Mouse (Mus musculus) c-Kit-positive CD71-negative TER-119-negative erythroid progenitor cells, embryonic 14.5 days (primary cell): ENCODE measurements around the gene Cfap161.

Experiments used
- DNase-seq: peaks from one replicate; pipeline ENCODE4 v3.0.0-alpha.2; 2013; ENCODE audit warnings: low read depth

Cfap161 gene

DNA sequence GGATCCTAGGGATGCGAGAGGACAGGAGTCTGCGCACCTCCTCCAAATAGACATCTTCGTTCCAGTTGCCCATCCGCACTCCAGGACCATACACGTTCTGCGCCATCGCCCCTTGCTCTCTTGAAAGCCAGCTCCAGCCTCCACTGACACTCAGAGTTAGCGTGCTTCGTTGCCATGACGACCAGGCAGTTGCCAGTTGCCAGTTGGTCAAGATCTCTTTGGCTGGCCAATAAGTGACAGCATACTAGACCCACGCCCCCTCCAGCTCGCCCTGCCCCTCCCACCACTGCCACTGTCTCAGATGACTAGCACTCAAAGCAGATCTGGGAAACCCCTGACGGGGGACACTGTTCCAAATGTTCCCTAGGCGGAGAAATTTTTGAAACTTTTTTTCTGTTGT is at the start of gene Cfap161:
Gene Cfap161 (minus strand): TSS at position 176 of the 400 bp plus-strand sequence.
- peak; percentile 46 for DNase-seq

DNA sequence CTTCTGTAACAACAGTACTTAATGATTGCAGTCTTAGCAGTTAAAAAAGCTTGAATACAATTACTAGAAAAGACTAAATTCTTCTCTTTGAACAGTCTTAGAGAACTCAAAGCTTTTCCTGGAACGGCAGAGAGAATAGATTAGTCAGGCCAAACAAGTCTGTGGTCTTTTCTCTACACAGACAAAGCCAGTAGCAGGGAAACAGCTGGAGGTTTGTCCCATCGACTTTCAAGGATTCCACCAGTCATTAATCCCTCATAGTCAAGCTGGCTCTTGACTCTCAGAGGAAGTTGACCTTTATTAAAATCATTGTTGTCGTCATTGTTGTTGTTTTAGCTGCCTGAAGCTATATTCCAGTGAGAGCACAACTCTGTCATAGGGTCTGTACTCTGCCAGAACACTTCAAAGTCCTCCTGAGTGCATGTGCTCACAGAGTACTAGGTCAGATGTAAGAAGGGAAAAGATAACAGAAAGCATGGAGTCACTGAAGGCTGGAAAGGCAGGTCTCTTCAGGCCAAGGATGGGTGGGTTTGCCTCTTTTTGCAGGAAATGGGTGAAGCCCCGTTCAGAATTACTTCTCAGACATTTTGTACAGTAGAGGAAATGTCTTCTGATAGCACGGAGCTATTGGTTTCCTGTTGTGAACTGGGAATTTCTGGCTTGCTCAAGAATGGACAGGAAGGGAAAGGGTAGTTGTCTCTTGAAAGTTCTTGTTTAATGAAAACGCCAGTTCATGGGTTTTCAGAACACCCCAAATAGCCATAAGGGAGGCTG is 48.0 kb upstream of the Cfap161 start:
- DNase-seq: no peak

DNA sequence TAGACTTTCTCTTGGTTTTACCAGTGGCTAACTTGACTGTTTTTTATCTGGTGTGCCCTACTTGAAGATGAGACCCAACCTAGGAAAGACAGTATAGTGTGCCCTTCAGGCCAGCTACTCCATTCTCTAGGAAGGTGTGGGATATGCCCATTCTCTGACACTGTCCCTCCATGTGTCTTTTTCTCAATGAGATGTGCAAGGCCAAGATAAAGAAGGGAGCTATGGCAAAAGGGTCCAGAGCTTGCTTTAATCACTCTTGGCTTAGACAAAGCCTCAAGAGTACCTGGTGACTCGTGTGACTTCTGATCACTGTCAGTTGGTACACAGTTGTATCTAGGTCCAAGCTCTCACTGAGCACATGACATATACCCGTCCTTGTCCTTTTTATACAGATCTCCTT is 45.4 kb upstream of the Cfap161 start:
- no peak for DNase-seq

DNA sequence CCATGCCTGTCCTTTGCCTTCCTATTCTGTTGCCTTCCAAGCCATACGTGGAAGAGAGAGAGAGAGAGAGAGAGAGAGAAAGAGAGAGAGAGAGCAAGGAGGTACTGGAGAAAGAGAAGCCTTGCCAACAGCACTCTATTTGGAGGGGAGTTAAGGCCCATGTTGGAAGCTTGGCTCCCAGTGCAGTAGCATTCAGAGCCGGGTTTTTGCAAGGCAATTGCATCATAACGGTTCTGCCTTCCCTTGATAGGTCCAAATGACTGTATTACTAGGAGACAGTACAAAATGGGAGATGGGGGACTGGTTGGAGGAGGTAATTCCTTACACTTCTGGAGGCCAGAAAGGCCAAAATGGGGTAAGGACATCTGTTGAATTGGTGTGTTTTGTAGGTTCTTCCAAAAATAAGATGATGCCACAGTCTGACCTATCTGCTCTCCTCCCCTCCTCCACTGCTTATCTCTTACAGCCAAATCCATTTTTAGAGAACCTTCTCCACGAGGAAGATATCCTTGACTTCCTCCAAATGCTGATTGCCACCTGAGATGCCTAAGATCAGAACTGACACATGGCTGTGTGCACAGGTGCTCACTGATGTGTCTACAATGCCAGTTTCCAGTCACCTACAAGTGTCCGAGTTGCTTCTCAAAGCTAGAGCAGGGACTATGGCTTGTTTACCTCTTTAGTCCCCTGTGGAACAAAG is 44.0 kb upstream of the Cfap161 start:
- DNase-seq: no peak

GRCm38 (mm10) chr7:83829355-83829754 is 34.7 kb upstream of the Cfap161 start:
- DNase-seq: no peak

GRCm38 (mm10) chr7:83827402-83828076 is 32.9 kb upstream of the Cfap161 start:
- no peak for DNase-seq

GRCm38 (mm10) chr7:83826808-83827207 is 32.1 kb upstream of the Cfap161 start:
- no peak for DNase-seq

GRCm38 (mm10) chr7:83821951-83822350 is 27.3 kb upstream of the Cfap161 start:
- no peak for DNase-seq

- DNase-seq: no peak
Measured at GRCm38 (mm10) chr7:83816886-83817285, 22.2 kb upstream of the Cfap161 start.

DNA sequence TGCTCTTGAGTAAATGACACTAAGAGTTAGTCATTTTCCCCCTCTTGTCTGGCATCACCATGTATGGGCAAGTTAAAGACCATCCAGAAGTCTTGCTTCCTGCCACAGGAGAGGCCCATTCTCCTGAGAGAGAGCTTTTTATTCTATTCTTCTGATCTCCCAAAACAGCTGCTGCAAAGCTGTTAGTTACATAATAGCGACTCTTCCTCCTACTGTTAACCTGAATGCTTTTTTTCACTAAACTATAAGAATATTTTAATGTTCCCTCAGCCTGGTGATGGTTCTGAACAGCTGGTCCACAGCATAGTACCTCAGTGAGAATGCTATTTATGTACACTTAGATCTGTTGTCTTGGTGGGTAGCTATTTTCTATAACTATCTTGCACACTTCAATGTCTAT is 21.0 kb upstream of the Cfap161 start:
- DNase-seq: no peak

GRCm38 (mm10) chr7:83813993-83814392 is 19.3 kb upstream of the Cfap161 start:
- no peak for DNase-seq

GRCm38 (mm10) chr7:83813465-83813864 is 18.8 kb upstream of the Cfap161 start:
- DNase-seq: no peak

- DNase-seq: no peak
Measured at GRCm38 (mm10) chr7:83813016-83813415, 18.3 kb upstream of the Cfap161 start.

DNA sequence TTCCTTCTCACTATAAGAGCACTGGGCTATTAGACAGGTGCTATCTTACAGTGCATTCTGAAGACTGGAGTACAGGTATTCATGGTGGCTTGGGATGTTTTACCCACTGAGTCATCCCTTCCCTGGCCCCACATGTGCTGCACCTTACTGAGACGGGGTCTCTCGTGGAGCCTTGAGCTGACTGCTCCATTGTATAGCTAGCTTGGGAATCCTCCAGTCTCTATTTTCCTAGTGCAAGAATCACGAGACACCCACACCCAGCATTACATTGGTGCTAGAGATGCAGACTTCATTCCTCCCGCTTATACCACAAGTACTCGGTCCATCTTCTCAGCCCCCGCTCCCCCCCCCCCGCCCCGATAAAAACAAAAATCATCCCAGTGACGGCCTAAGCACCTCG is 17.9 kb upstream of the Cfap161 start:
- DNase-seq: no peak

DNA sequence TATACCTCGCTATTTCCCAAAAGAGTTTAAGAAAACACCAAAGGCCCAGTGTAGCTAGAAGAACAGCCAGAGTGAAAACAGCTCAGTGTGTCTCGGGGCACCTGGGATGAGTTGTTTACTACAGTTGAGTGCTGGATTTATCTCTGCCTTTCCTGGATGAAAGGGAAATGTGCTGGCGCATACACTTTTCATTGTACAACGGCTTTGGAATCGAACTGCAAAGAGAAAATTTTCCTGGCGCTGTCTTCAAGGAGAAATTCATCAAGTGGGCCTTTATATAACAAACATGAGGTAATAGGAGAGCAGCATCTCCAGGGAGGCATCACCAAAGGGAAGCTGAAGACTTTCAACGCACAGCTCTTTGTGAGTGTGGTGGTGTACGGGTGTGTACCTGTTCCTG is 17.2 kb upstream of the Cfap161 start:
- no peak for DNase-seq

DNA sequence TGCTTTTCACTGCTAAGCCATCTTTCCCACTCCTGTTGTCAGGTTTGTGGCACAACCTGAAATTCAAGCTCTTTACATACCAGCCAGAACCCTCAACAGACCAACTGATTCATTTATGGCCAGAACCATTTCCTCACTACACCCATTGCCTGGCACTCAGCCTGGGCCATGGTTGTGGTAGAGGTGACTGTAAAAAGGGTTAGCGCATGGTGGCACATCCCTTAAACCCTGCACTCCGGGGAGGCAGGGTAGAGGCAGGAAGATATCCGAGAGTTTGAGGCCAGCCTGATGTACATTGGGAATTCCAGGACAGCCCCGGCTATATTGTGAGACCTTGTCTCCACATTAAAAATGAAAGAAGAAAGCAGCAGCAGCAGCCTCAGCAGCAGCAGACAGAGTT is 16.8 kb upstream of the Cfap161 start:
- no peak for DNase-seq

DNA sequence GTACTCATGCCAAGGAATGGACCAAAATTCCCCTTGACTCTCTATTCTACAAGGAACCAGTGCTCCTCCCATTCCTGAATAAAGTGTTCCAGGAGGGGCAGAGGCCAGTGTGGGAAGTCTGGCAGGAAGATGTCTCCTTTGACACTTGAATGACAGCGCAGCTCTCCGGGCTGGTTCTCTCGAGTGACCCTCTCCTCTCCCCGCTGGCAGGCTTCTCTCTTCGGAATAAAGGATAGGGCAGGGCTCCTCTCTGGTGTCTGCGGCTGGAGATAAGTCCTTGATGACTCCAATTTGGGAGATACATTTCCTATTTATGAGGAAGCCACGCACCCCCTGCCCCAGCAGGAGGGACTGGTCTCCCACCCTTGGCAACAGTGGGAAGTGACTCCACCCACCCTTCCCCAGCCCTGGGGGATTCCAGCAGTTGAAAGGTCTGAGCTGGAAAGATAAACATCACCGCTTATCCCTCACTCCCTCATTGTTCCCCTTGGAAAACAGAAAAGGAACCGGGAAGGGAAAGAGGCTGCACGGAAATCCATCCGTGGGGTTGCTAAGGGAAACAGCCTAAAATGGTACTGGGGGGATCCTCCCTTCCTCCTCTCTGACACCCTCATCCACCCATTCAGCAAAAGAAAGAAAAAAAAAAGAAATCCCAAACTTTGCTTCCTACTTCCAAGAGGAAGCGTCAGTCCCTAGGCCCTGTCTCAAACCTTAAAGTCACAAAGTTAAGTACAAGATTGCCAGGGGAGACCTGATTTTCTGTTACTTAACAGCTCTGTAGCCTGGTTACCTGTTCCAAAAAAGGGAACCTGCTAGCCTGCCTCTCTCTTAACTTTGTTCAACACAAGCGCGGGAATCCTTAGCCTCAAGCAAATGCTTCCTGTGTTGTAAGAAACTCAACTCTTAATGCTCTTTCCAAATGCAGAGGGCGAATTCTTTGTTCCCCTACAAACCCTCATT is 15.7 kb upstream of the Cfap161 start:
- no peak for DNase-seq

GRCm38 (mm10) chr7:83809715-83810114 is 15.0 kb upstream of the Cfap161 start:
- DNase-seq: no peak

GRCm38 (mm10) chr7:83809060-83809459 is 14.4 kb upstream of the Cfap161 start:
- no peak for DNase-seq

GRCm38 (mm10) chr7:83806934-83807333 is 12.3 kb upstream of the Cfap161 start:
- no peak for DNase-seq

GRCm38 (mm10) chr7:83803777-83804176 is 9.1 kb upstream of the Cfap161 start:
- DNase-seq: no peak

- DNase-seq: peak; percentile 41
Measured at GRCm38 (mm10) chr7:83802509-83802908, 7.8 kb upstream of the Cfap161 start.
